Mouse (Mus musculus) left cerebral cortex, adult 9 months (tissue): ENCODE results near the gene Man1a.

Experiments
- DNase-seq, 2 experiments: peaks; one replicate each; pipeline ENCODE4 v3.0.0; 2022; ENCODE audit warnings: low spot score in 2 of 2

Gene Man1a

GRCm38 (mm10) chr10:54076420-54076819 lies at the start of gene Man1a:
Gene Man1a (minus strand): TSS chr10:54076609.
- DNase-seq: no peak

GRCm38 (mm10) chr10:54121816-54122215 lies 45.4 kb upstream of the Man1a start:
- DNase-seq: no peak

GRCm38 (mm10) chr10:54120375-54120774 lies 44.0 kb upstream of the Man1a start:
- DNase-seq: no peak

- DNase-seq: peak in 1 of 2 experiments; percentile 3
These were observed 42.9 kb upstream of the Man1a start for GRCm38 (mm10) chr10:54119303-54119702.

- no peak for DNase-seq
These were observed 42.0 kb upstream of the Man1a start for GRCm38 (mm10) chr10:54118223-54118912.

GRCm38 (mm10) chr10:54117763-54118162 lies 41.4 kb upstream of the Man1a start:
- DNase-seq: peak; percentile 14 to 23

GRCm38 (mm10) chr10:54103671-54104070 lies 27.3 kb upstream of the Man1a start:
- no peak for DNase-seq

- DNase-seq: no peak
These were observed 15.7 kb upstream of the Man1a start for GRCm38 (mm10) chr10:54092081-54092480.

GRCm38 (mm10) chr10:54089923-54090322 lies 13.5 kb upstream of the Man1a start:
- DNase-seq: no peak

GRCm38 (mm10) chr10:54087346-54087745 lies 10.9 kb upstream of the Man1a start:
- DNase-seq: no peak

- no peak for DNase-seq
These were observed 8.7 kb upstream of the Man1a start for GRCm38 (mm10) chr10:54085073-54085472.

- no peak for DNase-seq
These were observed 596 bp upstream of the Man1a start for GRCm38 (mm10) chr10:54077005-54077404.

- DNase-seq: peak; percentile 55 to 86
These were observed 883 bp downstream of the Man1a start for GRCm38 (mm10) chr10:54075441-54076010.

GRCm38 (mm10) chr10:54074609-54075421 lies 1.6 kb downstream of the Man1a start:
- DNase-seq: no peak

- DNase-seq: no peak
These were observed 2.2 kb downstream of the Man1a start for GRCm38 (mm10) chr10:54074247-54074608.

- DNase-seq: no peak
These were observed 2.7 kb downstream of the Man1a start for GRCm38 (mm10) chr10:54073641-54074203.

GRCm38 (mm10) chr10:54072336-54072735 lies 4.1 kb downstream of the Man1a start:
- no peak for DNase-seq

GRCm38 (mm10) chr10:54070496-54070895 lies 5.9 kb downstream of the Man1a start:
- no peak for DNase-seq

- DNase-seq: no peak
These were observed 7.0 kb downstream of the Man1a start for GRCm38 (mm10) chr10:54069412-54069811.

- no peak for DNase-seq
These were observed 9.7 kb downstream of the Man1a start for GRCm38 (mm10) chr10:54066683-54067082.

- no peak for DNase-seq
These were observed 12.7 kb downstream of the Man1a start for GRCm38 (mm10) chr10:54063551-54064260.

- no peak for DNase-seq
These were observed 13.6 kb downstream of the Man1a start for GRCm38 (mm10) chr10:54062835-54063234.
